Mouse (Mus musculus) forebrain, embryonic 11.5 days (tissue): ENCODE measurements around the gene Nenf. TPM values are rescaled to one million over a fixed set of nuclear protein-coding genes. Genes with fewer than 3 reads are reported as not detected.

Experiments
- ATAC-seq: fragments of 200-750 bp; cut with Nextera tagmentation; replicated peaks from 2 replicates; pipeline ENCODE4 v1.8.0; 2017; ENCODE audit warnings: moderate TSS enrichment; ENCODE audit not compliant: low FRiP score
- DNase-seq: peaks from one replicate; pipeline ENCODE4 v3.0.0-alpha.2; 2017; ENCODE audit warnings: low spot score
- H3K27ac ChIP-seq: fragments of 300-500 bp; sonication (generic); 2 replicates; pipeline ENCODE4 v1.5.1; 2014; ENCODE audit warnings: low read depth, low read length
- H3K27me3 ChIP-seq: fragments of 300-500 bp; sonication (generic); 2 replicates; pipeline ENCODE4 v1.6.1; 2014; ENCODE audit warnings: mild to moderate bottlenecking, low read length, mixed read lengths; ENCODE audit not compliant: control insufficient read depth, insufficient read depth
- H3K36me3 ChIP-seq: fragments of 300-500 bp; sonication (generic); 2 replicates; pipeline ENCODE4 v1.6.1; 2014; ENCODE audit warnings: mild to moderate bottlenecking, low read length, moderate library complexity, mixed read lengths; ENCODE audit not compliant: control insufficient read depth, insufficient read depth
- H3K4me1 ChIP-seq: fragments of 300-500 bp; sonication (generic); replicated peaks from 2 replicates; pipeline ENCODE4 v1.6.1; 2014; ENCODE audit warnings: low read length, mixed read lengths; ENCODE audit not compliant: control insufficient read depth, insufficient read depth
- H3K4me2 ChIP-seq: fragments of 300-500 bp; sonication (generic); 2 replicates; pipeline ENCODE4 v1.6.1; 2014; ENCODE audit warnings: low read depth, mild to moderate bottlenecking, low read length, moderate library complexity, mixed read lengths; ENCODE audit not compliant: severe bottlenecking
- H3K4me3 ChIP-seq: fragments of 300-500 bp; sonication (generic); 2 replicates; pipeline ENCODE4 v1.5.1; 2014; ENCODE audit warnings: low read depth, low read length
- H3K9ac ChIP-seq: fragments of 300-500 bp; sonication (generic); 2 replicates; pipeline ENCODE4 v1.6.1; 2014; ENCODE audit warnings: low read length
- H3K9me3 ChIP-seq: fragments of 300-500 bp; sonication (generic); 2 replicates; pipeline ENCODE4 v1.6.1; 2016; ENCODE audit warnings: low read length, mixed read lengths; ENCODE audit not compliant: control insufficient read depth
- WGBS: fragments of 180-500 bp; shearing (Covaris S2); extraction: QIAGEN DNeasy Blood & Tissue Kit; methylation state at CpG from one replicate; pipeline ENCODE4 v1.1.7; 2014; 5-methylcytosine and 5-hydroxymethylcytosine counted together
- polyA plus RNA-seq: library from polyadenylated mRNA; unstranded; fragments of >200 nt; fragmentation: Nextera tagmentation; extraction: Ambion mirVana; gene quantifications from 2 replicates; pipeline ENCODE4 v1.2.1, GENCODE M21; 2014

Nenf gene
- polyA plus RNA-seq, 1 experiment from 2014 or later, result 57.6 TPM

GRCm38 (mm10) chr1:191299215-191299942 lies 18.6 kb downstream of the Nenf start:
- H3K27me3 ChIP-seq, result no peaks in the 10 kb centered on the region
- H3K4me3 ChIP-seq, result no peak overlapping the region
- WGBS, result 59% methylated on average over 11 of the region's 11 CpGs
- no peak overlapping the region for H3K4me2 ChIP-seq
- H3K4me1 ChIP-seq, result no peaks in the 10 kb centered on the region
- H3K27ac ChIP-seq, result no peak overlapping the region
- ATAC-seq, result no peak
- no peaks in the 10 kb centered on the region for H3K36me3 ChIP-seq
- DNase-seq, result no peak
- no peaks in the 10 kb centered on the region for H3K9me3 ChIP-seq
- no peak overlapping the region for H3K9ac ChIP-seq

GRCm38 (mm10) chr1:191298304-191298703 lies 19.7 kb downstream of the Nenf start:
- ATAC-seq, result no peak
- H3K36me3 ChIP-seq, result no peaks in the 10 kb centered on the region

GRCm38 (mm10) chr1:191296445-191296844 lies 21.5 kb downstream of the Nenf start:
- Histone ChIP-seq H3K27ac (no peak overlapping the region), H3K9ac (no peak overlapping the region), H3K36me3 (no peaks in the 10 kb centered on the region), H3K27me3 (no peaks in the 10 kb centered on the region), H3K4me2 (no peak overlapping the region), H3K9me3 (no peaks in the 10 kb centered on the region), H3K4me1 (no peaks in the 10 kb centered on the region), H3K4me3 (no peak overlapping the region)
- ATAC-seq (no peak), DNase-seq (no peak)
- WGBS, result 81% methylated on average over 5 of the region's 5 CpGs

More at GRCm38 (mm10) chr1:191298304-191298703, 19.7 kb downstream of the Nenf start:
- Histone ChIP-seq H3K27ac (no peak overlapping the region), H3K4me2 (no peak overlapping the region), H3K9me3 (no peaks in the 10 kb centered on the region), H3K4me3 (no peak overlapping the region), H3K4me1 (no peaks in the 10 kb centered on the region), H3K27me3 (no peaks in the 10 kb centered on the region), H3K9ac (no peak overlapping the region)
- no peak for DNase-seq
- WGBS, result 88% methylated on average over 4 of the region's 4 CpGs

GRCm38 (mm10) chr1:191295784-191296183 lies 22.2 kb downstream of the Nenf start:
- WGBS, result 52% methylated on average over 3 of the region's 3 CpGs
- no peak overlapping the region for H3K4me3 ChIP-seq

GRCm38 (mm10) chr1:191293996-191294795 lies 23.8 kb downstream of the Nenf start:
- Histone ChIP-seq H3K36me3 (no peaks in the 10 kb centered on the region), H3K4me1 (no peaks in the 10 kb centered on the region), H3K27me3 (no peaks in the 10 kb centered on the region), H3K4me3 (no peak overlapping the region), H3K9ac (no peak overlapping the region), H3K27ac (no peak overlapping the region), H3K9me3 (no peaks in the 10 kb centered on the region), H3K4me2 (no peak overlapping the region)
- DNase-seq (no peak), ATAC-seq (no peak)
- 71% methylated on average over 9 of the region's 9 CpGs for WGBS

More at GRCm38 (mm10) chr1:191295784-191296183, 22.2 kb downstream of the Nenf start:
- Histone ChIP-seq H3K27ac (no peak overlapping the region), H3K9me3 (no peaks in the 10 kb centered on the region), H3K36me3 (no peaks in the 10 kb centered on the region), H3K9ac (no peak overlapping the region), H3K27me3 (no peaks in the 10 kb centered on the region), H3K4me2 (no peak overlapping the region), H3K4me1 (no peaks in the 10 kb centered on the region)
- ATAC-seq (no peak), DNase-seq (no peak)

- no peak for ATAC-seq
- no peaks in the 10 kb centered on the region for H3K27me3 ChIP-seq
- no peaks in the 10 kb centered on the region for H3K4me1 ChIP-seq
- no peaks in the 10 kb centered on the region for H3K36me3 ChIP-seq
- DNase-seq, result no peak
- no peak overlapping the region for H3K4me3 ChIP-seq
- H3K27ac ChIP-seq, result no peak overlapping the region
- H3K9me3 ChIP-seq, result no peaks in the 10 kb centered on the region
- WGBS, result 80% methylated on average over 2 of the region's 2 CpGs
- H3K9ac ChIP-seq, result no peak overlapping the region
- H3K4me2 ChIP-seq, result no peak overlapping the region
Observed at GRCm38 (mm10) chr1:191293051-191293450, 24.9 kb downstream of the Nenf start.

- WGBS, result 80% methylated on average over 5 of the region's 5 CpGs
- Histone ChIP-seq H3K9ac (no peak overlapping the region), H3K4me1 (no peaks in the 10 kb centered on the region), H3K4me3 (no peak overlapping the region), H3K9me3 (no peaks in the 10 kb centered on the region), H3K4me2 (no peak overlapping the region), H3K27me3 (no peaks in the 10 kb centered on the region), H3K27ac (no peak overlapping the region), H3K36me3 (no peaks in the 10 kb centered on the region)
- no peak for ATAC-seq
- no peak for DNase-seq
Observed at GRCm38 (mm10) chr1:191292348-191292747, 25.6 kb downstream of the Nenf start.

GRCm38 (mm10) chr1:191288762-191289161 lies 29.2 kb downstream of the Nenf start:
- DNase-seq (peak; percentile 71), ATAC-seq (no peak)
- H3K9me3 ChIP-seq, result no peaks in the 10 kb centered on the region
- H3K9ac ChIP-seq, result no peak overlapping the region
- WGBS, result 34% methylated on average over 8 of the region's 8 CpGs
- no peaks in the 10 kb centered on the region for H3K27me3 ChIP-seq
- H3K4me2 ChIP-seq, result no peak overlapping the region
- H3K4me3 ChIP-seq, result no peak overlapping the region
- H3K36me3 ChIP-seq, result no peaks in the 10 kb centered on the region
- H3K27ac ChIP-seq, result no peak overlapping the region
- H3K4me1 ChIP-seq, result no peaks in the 10 kb centered on the region
